Mouse (Mus musculus) forelimb bud, embryonic 11.5 days (tissue): Measurements from ENCODE around the gene Hoxd9.

ENCODE experiments used
- DNase-seq: peaks from one replicate; pipeline ENCODE4 v3.0.0-alpha.2; 2012; ENCODE audit warnings: low read depth, low spot score

Hoxd9 gene

DNA sequence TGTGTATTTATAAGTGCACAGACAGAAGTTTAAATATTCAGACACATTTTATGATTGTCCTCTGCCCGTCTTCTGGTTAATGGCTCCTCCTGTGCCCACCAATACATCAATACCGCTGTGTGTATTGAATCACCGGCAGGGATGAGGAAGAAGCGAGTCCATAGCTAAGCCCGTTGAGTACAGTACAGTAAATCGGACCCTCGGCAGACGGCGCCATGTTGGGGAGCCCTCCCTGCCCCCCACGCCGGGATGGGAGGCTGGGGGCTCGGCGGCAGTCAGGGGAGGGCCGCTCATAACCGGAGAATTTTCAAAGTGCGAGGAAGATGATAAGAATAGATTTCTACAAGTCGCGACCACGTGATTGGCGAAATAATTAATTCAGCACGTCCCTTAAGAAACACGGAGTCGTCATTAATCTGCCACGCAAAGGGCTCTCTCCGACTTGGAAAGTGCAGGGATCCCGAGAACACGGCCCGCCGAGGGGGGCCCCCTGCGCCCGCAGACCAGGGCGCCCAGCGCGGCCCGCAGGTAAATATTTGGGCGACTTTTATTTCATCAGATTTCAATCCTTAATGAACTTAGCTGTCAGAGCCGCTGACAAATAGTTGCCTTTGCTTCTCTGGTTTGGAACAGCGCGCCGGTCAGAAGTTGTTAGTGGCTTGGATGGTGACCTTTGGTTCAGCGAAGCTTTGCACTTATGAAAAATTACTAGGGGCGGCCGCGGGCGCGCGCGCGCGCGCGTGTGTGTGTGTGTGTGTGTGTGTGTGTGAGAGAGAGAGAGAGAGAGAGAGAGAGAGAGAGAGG, 35.2 kb downstream of the Hoxd9 start:
- DNase-seq, result no peak

DNA sequence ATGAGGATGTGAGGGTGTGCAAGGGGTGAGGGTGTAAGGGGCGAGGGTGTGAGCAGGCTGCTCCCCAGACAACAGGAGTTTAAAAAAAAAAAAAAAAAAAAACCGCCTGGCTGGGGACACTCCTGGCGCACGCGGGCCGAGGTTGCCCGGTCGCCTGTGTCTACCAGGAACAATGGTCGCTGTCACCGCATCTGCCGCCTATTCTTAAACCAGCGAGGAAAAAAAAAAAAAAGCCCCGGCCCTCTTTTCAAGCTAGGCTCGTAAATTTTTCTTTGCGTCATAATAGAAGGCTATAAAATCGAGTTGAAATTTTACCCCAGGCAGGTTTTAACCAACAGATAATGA, 35.8 kb downstream of the Hoxd9 start:
- DNase-seq, result no peak

DNA sequence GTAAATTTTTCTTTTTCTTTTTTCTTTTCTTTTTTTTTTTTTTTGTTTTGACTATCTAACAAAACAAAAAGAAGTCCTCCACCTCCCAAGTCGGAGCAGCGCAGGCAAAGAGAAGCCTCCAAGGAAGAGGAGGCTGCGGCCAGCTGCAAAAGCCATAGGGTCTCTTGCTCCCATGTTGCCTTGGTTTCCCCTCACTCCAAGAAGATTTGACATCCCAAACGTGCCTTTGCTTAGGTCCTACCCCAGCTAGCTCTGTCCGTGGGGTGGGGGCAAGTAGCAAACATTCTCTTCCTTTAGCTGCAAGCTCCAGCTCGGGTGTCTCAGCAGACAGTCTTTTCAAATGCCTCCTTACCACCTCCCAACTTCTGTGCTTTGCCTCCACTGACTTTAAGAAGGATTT, 36.2 kb downstream of the Hoxd9 start:
- no peak for DNase-seq

DNA sequence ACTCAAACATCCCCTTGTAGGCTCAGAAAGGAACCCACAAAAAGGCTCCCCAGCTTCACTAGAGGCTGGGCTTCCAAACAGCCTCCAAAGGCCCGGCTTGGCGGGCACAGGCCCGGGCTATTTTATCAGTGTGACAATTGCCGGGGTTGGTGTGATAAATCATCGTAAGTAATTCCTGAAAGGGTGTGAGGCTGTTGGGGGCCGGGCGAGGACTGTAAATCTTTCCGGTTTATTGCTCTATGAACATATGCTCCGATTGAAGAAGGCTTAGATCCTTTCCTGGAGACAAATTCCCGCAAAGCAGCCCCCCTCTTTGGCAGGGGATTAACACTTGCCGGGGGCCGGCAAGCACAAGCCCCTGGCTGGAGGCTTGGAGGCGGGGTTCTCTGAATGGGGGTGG, 36.9 kb downstream of the Hoxd9 start:
- no peak for DNase-seq

DNA sequence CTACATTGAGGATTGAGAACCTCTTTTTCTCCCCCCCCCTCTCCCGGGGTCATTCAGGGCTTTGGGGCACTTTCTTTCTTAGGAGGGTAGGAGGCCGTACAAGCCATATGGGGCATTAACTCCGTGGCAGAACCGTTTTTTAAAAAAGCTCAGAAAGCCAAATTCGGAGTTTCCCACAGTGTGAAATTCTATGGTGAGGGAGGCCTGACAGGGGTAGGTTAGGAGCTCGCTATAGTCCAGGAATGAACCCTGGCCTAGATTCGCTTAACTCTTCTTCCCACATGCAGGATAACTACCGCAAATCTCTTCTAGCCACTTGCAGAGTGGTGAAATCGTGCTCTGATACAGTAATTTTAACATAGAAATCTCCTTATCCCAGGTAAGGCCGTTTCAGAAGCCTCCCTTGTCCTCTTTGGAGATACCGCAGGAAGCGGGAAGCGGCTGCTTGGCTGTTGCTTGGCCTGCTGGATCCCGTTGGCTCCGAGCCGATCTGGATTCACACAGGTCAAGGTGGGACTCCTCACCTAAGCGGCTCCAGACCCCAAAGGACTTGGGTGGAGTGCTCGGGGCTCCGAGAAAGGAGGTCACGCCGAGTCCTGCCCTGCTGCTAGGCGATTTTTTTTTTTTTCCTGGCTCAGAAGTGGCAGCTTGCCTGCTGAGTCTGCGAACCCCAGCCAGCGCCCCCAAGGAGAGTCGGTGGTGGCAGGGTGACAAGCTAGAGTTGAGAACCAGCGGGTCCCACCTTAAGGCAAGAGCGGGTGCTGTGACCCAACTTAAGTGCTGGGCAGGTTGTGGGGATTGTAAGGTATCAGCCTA, 37.7 kb downstream of the Hoxd9 start:
- no peak for DNase-seq

DNA sequence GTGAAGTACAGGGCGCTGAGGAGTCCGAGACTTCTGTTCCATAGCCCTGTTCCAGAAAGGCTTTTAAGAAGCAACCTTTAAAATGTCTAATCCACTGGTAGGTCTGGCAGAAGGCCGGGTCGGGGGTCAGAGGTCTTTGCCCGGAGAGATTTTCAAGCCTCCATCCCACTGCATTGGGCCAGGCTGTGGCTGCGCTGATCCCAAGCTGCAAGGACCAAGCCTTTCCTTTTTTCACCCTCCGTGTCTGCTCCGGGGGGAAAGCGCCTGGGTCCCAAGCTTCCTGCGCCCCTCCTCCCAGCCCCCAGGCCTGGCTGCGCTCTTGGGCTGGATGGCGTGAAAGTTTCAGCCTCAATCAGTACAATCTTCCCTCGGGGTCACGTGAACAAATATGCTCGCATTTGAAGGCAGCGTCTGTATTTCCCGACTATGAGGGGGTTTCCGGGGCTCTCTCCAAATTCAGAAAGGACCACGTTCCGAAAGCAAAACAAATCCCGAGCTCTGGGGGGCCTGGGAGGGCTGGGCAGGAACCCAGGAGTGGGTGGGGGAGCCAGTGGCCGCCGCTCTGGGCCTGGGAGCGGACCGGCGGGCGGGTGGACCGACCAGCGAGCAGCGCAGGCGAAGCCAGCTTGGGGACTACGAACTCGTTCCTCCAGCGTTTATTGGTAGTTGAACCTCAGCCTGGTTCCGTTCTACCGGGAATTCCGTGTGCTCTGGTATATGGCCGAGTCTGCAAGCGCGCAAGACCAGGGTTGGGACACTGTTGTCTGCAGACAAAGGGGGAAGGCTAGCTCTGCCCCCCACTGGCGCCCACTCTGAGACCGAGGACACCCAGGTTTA, 38.5 kb downstream of the Hoxd9 start:
- DNase-seq, result no peak

DNA sequence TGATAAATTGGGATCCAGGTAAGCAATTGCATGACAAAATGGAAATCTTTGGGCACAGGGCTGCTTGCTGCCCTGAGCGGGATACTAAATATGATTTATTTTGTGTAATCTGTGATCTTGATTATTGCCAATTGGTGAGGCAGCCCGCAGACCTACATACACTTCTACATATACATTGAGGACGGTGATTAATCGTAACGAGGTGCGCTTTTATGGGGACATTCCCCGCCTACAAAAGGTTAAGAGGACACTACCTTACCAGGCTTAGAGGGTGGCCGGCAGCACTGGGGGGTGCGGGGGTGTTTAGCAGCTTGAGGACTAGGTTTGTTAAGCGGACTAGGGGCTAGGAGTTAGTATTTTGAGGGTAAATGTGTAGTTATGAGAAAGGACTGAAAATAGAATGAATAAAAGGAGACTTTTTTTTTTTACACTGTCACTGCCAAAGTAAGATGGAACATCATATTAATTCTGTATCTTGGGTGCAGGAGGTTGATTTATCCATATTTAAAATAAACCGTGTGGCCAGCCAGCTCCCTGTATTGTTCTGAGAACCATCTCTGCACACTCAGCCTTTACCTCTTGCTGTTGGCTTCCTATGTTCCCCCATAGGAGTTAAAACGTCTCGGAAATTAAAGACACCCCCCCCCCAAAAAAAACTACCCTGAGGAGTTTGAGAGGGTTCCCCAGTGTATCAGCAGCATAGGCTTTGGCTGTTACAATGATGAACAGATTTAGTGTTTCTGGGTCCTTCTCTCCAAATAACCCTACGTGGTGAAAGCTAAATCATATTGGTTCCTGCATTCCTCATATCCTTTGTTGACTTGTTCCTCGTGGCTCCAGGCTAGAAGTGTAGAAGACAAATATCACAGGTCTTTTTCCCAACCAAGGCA, 39.4 kb downstream of the Hoxd9 start:
- DNase-seq, result no peak

DNA sequence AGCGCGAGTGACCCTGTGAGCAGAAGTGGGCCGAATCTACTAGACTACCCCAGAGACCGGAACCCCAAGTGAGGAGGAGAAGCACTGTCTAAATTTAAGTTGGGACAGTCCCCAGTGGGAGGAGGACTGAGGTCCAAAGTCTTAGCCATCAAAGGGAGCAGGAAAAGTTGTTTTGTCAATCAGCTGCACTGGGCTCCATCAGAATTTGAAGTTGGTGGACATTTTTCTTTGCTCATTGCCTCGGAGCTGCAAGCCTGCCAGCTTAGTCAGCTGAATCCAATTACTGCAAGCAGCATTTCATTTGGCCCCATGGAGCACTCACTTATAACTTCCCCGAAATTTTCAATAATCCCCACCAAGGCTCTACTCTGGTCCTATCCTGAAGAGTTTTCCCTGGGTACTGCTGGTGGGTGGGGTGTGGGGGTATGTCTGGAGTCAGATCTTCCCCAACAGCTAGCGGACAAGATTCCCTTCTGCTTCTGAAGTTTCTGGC, 40.1 kb downstream of the Hoxd9 start:
- no peak for DNase-seq

DNA sequence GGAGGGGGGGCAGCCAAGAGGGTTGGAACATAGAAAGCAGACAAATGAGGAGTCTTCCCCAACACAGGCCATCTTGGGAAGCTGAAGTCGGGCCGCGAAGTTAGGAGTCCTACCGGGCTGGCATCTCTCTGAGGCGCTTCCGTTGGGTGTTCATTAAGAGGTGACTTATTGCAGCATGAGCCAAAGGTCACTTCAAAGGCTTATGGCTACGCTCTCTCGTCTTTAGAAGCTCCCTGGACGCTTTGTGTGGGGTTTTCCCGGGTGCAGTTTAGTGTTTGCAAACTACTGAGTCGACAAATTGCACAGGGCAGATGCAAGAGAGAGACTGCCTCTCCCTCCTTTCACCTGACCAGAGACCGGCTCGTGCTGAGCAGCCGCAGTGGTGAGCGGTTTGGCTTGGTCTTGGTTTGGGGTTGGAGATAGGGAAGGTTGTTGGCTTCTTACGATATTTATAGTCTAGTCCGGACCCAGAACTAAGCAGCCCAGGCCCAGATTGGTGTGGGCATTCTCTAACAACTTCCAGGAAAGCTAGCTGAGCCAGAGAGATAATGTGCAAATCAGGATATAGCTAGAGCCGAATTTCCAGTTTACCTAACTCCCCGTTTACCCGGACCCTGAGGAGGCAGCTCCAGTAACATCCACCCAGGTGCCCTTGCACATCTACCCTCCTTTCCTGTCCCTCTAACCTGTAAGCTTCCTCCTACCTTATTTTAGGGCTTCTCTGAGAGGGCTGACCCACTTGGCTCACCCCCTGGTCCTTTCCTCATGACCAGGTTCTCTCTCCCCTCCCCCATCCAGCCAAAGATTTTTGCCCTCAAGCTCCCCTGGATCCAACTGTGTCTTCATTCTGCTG, 41.3 kb downstream of the Hoxd9 start:
- no peak for DNase-seq

DNA sequence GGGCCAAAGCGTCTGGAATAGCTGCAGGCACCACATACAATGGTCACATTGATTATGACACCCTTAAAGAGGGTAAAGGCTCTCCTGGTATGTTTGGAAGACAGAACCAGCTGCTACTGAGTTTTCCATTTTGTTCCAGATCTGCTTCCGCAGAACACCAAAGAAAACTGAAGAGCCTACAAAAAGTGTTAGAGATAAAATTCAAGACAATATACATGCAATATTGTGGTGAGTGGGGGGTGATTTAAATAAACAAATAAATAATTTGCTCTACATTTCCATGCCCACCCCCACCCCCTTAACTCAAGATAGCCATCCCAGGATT, 41.9 kb downstream of the Hoxd9 start:
- DNase-seq, result no peak

DNA sequence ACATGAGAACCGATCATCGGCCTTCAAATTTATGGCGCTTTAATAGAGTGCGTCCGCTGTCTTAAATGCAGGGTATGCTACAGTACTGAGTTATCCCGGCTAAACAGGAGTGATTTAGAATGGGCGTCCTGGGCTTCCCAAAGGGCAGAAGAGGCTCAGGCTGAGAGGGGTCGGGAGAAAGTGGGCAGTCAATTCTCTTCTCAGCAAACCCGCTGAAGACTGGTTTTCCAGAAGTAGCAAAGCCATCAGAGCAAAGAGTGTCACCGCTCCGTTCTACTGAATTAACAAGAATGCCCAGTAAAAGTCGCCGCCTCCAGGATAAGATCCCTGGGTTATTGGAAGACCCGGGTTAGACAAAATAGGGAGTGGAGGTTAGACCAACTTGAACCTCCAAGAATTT, 42.3 kb downstream of the Hoxd9 start:
- no peak for DNase-seq

DNA sequence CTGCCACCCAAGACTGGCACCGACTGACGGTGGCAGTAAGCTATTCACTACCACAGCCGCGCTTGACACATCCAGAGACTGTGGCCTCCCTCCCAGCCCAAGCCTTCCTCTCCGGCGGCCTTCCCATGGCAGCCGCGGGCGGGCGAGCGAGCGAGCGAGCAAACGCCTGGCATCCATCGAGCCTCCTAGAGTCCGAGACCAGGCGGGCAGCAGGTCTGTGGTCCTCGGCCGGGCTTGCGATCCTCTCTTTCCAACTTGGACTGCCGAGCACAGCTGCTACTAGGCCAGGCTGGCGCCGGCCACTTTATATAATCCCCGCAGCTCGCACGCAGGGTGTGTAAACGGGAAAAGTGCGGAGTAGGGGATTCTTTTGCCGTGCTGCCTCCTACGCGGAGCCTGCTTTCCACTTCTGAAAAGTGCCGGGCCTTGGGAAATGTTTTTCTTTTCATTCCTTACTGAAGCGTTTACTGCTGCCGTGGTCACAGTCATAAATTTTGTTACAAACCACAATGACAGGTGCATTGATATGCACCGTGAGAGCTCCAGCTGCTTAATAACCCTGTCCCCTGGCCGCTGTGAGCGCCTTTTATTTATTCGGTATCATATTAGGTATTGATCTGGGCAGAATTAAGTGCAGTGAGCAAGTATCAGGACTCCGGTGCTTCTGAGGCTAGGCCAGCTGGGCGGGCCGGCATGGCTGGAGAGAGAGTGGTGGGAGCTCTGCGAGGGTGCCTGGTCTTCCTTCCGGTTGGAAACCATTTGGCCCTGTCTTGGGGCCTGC, 43.0 kb downstream of the Hoxd9 start:
- no peak for DNase-seq

DNA sequence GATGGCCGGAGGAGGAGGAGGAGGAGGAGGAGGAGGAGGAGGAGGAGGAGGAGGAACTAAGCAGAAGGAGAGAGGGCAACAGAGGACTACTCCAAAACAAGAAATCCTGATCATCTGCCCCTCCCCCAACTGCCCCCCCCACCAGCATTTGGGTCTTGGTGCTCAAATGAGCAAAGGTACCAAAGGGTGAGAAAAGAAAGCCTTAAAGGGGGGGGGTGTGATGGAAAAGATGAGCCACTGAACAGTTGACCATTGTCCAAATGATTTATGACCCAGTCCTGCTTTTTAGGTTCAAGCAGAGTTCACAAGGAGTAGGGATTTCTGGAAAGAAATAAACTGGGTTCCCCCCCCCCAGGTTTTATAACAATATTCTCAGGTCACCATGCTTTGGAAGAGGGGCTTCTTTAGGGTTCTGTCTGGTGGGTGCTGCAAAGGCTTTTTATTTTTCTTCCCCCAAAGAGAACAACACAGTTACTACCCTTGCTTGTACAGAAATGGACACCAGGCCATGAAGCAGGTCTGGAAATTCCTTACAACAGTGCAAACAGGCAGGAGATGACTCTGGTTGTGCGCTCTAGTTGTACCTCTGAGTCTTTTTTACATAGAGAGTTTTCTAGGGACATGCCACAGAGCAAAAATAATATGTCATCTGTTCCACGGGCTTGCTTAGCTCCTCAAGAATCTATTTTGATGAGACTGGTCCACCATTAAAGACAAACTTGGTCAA, 43.9 kb downstream of the Hoxd9 start:
- no peak for DNase-seq

DNA sequence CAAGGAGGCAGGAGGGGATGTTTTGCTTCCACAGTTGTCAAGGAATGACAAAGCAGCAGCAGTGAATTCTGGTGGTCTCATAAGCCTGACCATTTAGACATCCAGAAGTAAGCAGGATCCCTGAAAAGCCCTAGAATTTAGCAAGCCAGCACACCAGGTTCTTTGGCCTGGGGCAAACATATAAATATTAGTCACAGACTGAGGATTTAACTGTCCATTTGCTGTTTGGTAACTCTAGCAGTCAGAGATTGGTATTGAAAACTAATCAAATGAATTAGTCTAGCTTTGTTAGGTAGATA, 44.4 kb downstream of the Hoxd9 start:
- DNase-seq, result no peak

DNA sequence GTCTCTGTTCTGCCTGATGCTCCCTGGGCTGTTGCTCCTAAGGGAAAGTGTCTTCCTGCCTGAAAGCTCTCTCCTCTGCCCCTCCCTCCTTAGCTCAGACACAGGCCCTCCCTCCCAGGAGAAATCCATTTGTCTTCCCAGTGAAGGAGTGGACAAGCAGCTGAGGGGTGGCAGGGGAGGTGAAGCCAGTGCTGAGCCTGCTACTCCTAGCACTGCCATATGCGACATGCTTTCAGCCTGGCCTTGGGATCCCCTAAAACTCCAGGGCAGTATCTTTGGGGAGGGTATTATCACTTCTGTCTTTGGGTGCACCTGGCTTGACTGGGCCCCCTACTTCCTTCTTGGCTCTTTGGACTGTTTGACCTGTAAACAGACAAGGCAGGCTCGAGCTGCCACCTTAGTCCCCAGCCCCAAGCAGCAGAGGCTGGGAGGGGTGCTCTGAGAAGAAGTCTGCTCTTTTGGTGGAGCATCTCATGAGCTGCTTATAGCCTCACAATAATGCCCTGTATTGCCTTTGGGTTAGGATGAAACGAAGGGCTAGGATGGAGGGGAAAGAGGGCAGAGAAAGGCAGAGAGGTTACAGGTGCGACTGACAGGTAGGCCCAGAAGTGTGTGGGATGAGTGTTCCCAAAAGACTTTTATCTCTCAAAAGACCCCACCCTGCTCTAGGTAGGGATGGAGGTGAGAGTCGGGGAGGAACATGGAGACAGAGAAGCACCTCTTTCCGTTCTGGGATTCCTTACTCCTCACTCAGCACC, 48.2 kb downstream of the Hoxd9 start:
- DNase-seq, result no peak

DNA sequence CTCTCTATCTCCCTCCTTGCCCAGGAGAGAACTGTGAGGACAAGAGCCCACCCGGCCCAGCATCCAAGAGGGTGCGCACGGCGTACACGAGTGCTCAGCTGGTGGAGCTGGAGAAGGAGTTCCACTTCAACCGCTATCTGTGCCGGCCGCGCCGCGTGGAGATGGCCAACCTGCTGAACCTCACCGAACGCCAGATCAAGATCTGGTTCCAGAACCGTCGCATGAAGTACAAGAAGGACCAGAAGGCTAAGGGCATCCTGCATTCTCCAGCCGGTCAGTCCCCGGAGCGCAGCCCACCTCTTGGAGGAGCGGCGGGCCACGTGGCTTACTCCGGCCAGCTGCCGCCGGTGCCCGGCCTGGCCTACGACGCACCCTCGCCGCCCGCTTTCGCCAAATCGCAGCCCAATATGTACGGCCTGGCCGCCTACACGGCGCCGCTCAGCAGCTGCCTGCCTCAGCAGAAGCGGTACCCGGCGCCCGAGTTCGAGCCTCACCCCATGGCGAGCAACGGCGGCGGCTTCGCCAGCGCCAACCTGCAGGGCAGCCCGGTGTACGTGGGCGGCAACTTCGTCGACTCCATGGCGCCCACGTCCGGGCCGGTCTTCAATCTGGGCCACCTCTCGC, 48.9 kb downstream of the Hoxd9 start:
- no peak for DNase-seq

DNA sequence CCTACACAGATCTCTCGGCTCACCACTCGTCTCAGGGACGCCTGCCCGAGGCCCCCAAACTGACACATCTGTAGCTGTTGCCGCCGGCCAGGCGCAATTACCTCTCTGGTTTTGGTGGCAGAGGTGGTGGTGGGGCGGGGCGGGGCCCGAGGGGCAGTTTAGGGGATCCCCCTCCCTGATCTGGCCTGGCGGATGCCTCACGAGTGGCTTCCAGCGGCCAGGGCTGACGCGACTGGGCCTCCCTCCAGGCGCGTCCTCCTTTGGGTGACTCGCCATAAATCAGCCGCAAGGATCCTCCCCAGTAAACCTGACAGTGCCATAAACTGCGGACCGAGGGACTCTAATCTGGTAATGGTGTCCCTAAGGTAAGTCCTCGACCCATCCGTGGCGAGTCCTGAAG, 49.5 kb downstream of the Hoxd9 start:
- no peak for DNase-seq

DNA sequence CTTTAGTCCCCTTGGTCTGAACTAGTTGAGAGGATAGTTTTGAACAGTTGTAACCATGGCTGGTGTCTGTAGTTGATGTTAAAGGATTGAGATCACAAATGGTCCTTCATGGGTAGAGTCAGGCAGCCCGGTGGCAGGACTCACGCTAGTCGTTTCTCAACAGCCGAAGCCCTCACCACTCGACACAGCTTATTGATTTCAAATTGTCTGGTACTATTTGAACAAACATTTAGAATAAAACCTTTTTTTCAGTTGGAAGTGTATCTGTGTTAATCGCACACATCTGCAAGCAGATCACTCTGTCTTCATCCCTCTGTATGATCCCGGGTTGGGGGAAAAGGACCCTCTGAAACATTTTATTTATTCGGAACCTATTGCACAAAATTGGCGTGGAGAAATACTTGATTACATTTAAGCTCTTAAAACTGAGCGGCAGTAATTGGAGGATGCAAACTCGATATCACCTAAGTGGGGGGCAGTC, 50.2 kb downstream of the Hoxd9 start:
- DNase-seq, result no peak
